Mouse (Mus musculus) liver, postnatal 0 days (tissue): ENCODE results near the gene Adcy5.

ENCODE experiments used
- CTCF ChIP-seq: sonication (generic); IDR thresholded peaks from 2 replicates; pipeline ENCODE4 v1.5.1; 2016; ENCODE audit warnings: antibody characterized with exemption, low read depth
- EP300 ChIP-seq: IDR thresholded peaks from 2 replicates; pipeline ENCODE4 v1.6.1; 2016; ENCODE audit warnings: antibody characterized with exemption, low read depth, mild to moderate bottlenecking

DNA sequence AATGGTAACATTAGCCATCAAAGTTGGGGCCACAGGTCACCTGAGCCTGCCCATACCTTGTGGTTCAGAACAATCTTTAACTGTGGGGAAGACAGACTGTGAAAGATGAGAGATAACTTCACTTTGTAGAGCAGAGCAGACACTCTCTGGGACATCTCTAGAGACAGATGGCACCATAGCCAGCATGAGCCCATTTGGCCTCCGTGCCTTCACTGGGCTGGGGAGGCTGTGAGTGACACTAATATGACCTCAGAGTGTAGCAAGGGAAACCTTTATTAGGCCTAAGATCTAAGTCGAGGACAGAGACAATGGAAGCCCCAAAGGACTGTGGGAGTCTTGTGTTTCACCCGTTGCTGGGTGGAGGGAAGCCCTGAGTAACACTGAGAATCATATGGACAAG lies 92.7 kb downstream of the Adcy5 start:
- TF ChIP-seq CTCF (no peak), EP300 (no peak)
